Mouse (Mus musculus) lung, adult 18-20 months (tissue): ENCODE data around the gene Zfp217.
"Not testable (repeated sequence)": the region's sequence is repeated elsewhere in the genome, so short reads cannot be mapped to it uniquely, and the experiment has no call there.

Experiments
- DNase-seq, 2 experiments: peaks; one replicate each; pipeline ENCODE4 v3.0.0; 2022; ENCODE audit warnings: mixed read lengths in 2 of 2

The Zfp217 gene

GRCm38 (mm10) chr2:170147661-170148153 lies at the start of gene Zfp217:
TSS of gene Zfp217 (minus strand) at chr2:170148103.
- peak; percentile 50 to 68 for DNase-seq

- no peak for DNase-seq
Observed at GRCm38 (mm10) chr2:170195542-170196089, 47.7 kb upstream of the Zfp217 start.

- no peak for DNase-seq
Observed at GRCm38 (mm10) chr2:170194845-170195244, 46.9 kb upstream of the Zfp217 start.

GRCm38 (mm10) chr2:170193850-170194249 lies 45.9 kb upstream of the Zfp217 start:
- no peak for DNase-seq

- DNase-seq, result no peak
Observed at GRCm38 (mm10) chr2:170193211-170193610, 45.3 kb upstream of the Zfp217 start.

GRCm38 (mm10) chr2:170192731-170193149 lies 44.8 kb upstream of the Zfp217 start:
- DNase-seq, result no peak

- no peak for DNase-seq
Observed at GRCm38 (mm10) chr2:170188721-170189120, 40.8 kb upstream of the Zfp217 start.

- DNase-seq, result no peak
Observed at GRCm38 (mm10) chr2:170185137-170185837, 37.4 kb upstream of the Zfp217 start.

GRCm38 (mm10) chr2:170184175-170184983 lies 36.5 kb upstream of the Zfp217 start:
- DNase-seq, result peak; percentile 84 to 85

GRCm38 (mm10) chr2:170183851-170184174 lies 35.9 kb upstream of the Zfp217 start:
- DNase-seq, result peak in 1 of 2 experiments; percentile 19

- DNase-seq, result no peak
Observed at GRCm38 (mm10) chr2:170181862-170182261, 34.0 kb upstream of the Zfp217 start.

GRCm38 (mm10) chr2:170180769-170181168 lies 32.9 kb upstream of the Zfp217 start:
- not testable (repeated sequence) for DNase-seq

GRCm38 (mm10) chr2:170179317-170179716 lies 31.4 kb upstream of the Zfp217 start:
- DNase-seq, result no peak

GRCm38 (mm10) chr2:170177323-170177722 lies 29.4 kb upstream of the Zfp217 start:
- no peak for DNase-seq

GRCm38 (mm10) chr2:170176284-170176926 lies 28.5 kb upstream of the Zfp217 start:
- DNase-seq, result no peak

- no peak for DNase-seq
Observed at GRCm38 (mm10) chr2:170175661-170176150, 27.8 kb upstream of the Zfp217 start.

- DNase-seq, result no peak
Observed at GRCm38 (mm10) chr2:170175190-170175589, 27.3 kb upstream of the Zfp217 start.

- no peak for DNase-seq
Observed at GRCm38 (mm10) chr2:170169062-170169461, 21.2 kb upstream of the Zfp217 start.

GRCm38 (mm10) chr2:170165649-170166048 lies 17.7 kb upstream of the Zfp217 start:
- no peak for DNase-seq

- no peak for DNase-seq
Observed at GRCm38 (mm10) chr2:170163671-170164462, 16.0 kb upstream of the Zfp217 start.

GRCm38 (mm10) chr2:170159795-170160568 lies 12.1 kb upstream of the Zfp217 start:
- no peak for DNase-seq
